Mouse (Mus musculus) hindbrain, postnatal 0 days (tissue): ENCODE results near the gene Rad23b. TPM values are rescaled to one million over a fixed set of nuclear protein-coding genes. Genes with fewer than 3 reads are reported as not detected.
"Not testable (repeated sequence)": the region's sequence is repeated elsewhere in the genome, so short reads cannot be mapped to it uniquely, and the experiment has no call there.

Experiments
- ATAC-seq: fragments of 200-750 bp; cut with Nextera tagmentation; 2 replicates; pipeline ENCODE4 v1.8.0; 2017; ENCODE audit warnings: mild to moderate bottlenecking, moderate TSS enrichment, moderate library complexity
- DNase-seq: peaks from one replicate; pipeline ENCODE4 v3.0.0-alpha.2; 2015; ENCODE audit warnings: low spot score
- H3K27ac ChIP-seq: fragments of 300-500 bp; sonication (generic); 2 replicates; pipeline ENCODE4 v1.5.1; 2014; ENCODE audit warnings: mild to moderate bottlenecking
- H3K27me3 ChIP-seq: fragments of 300-500 bp; sonication (generic); 2 replicates; pipeline ENCODE4 v1.6.1; 2014; ENCODE audit warnings: low read length, mixed read lengths; ENCODE audit not compliant: insufficient read depth
- H3K36me3 ChIP-seq: fragments of 300-500 bp; sonication (generic); 2 replicates; pipeline ENCODE4 v1.6.1; 2014; ENCODE audit warnings: low read length, mixed read lengths; ENCODE audit not compliant: insufficient read depth
- H3K4me1 ChIP-seq: fragments of 300-500 bp; sonication (generic); 2 replicates; pipeline ENCODE4 v1.6.1; 2014; ENCODE audit warnings: antibody characterized with exemption, low read length, mixed read lengths; ENCODE audit not compliant: insufficient read depth
- H3K4me2 ChIP-seq: fragments of 300-500 bp; sonication (generic); 2 replicates; pipeline ENCODE4 v1.6.1; 2014; ENCODE audit warnings: low read depth, mild to moderate bottlenecking, low read length, moderate library complexity, mixed read lengths
- H3K4me3 ChIP-seq: fragments of 300-500 bp; sonication (generic); 2 replicates; pipeline ENCODE4 v1.5.1; 2014; ENCODE audit warnings: low read length
- H3K9ac ChIP-seq: fragments of 300-500 bp; sonication (generic); replicated peaks from 2 replicates; pipeline ENCODE4 v1.6.1; 2014; ENCODE audit warnings: mild to moderate bottlenecking, low read length, moderate library complexity, mixed read lengths
- H3K9me3 ChIP-seq: fragments of 300-500 bp; sonication (generic); 2 replicates; pipeline ENCODE4 v1.6.1; 2016; ENCODE audit warnings: low read length, mixed read lengths
- CTCF ChIP-seq: IDR thresholded peaks from 2 replicates; pipeline ENCODE4 v1.5.1; 2016; ENCODE audit warnings: antibody characterized with exemption, control low read depth, low read depth
- WGBS: fragments of 180-500 bp; shearing (Covaris S2); extraction: QIAGEN DNeasy Blood & Tissue Kit; methylation state at CpG from one replicate; pipeline ENCODE4 v1.1.7; 2014; 5-methylcytosine and 5-hydroxymethylcytosine counted together
- polyA plus RNA-seq: library from polyadenylated mRNA; unstranded; fragments of >200 nt; fragmentation: Nextera tagmentation; extraction: Ambion mirVana; gene quantifications from 2 replicates; pipeline ENCODE4 v1.2.1, GENCODE M21; 2015
- total RNA-seq: library from RNA; depleted of rRNA; stranded (reverse); fragments of >200 nt; gene quantifications from 2 replicates; pipeline ENCODE4 v1.2.3, GENCODE M21; 2014

Gene Rad23b
- total and polyA plus RNA-seq, 2 experiments from 2014 or later, result 97.4 to 307 TPM

- Histone ChIP-seq H3K27me3 (no peaks in the 10 kb centered on the region), H3K9me3 (no peaks in the 10 kb centered on the region), H3K9ac (no peak overlapping the region), H3K4me3 (no peak overlapping the region), H3K4me1 (no peaks in the 10 kb centered on the region), H3K36me3 (no peaks in the 10 kb centered on the region), H3K27ac (no peak overlapping the region), H3K4me2 (no peak overlapping the region)
- DNase-seq, result no peak
- WGBS, result 90% methylated on average over 11 of the region's 11 CpGs
- no peak for TF ChIP-seq CTCF
- ATAC-seq, result no peak
Measured at GRCm38 (mm10) chr4:55328471-55328870, 21.4 kb upstream of the Rad23b start.

DNA sequence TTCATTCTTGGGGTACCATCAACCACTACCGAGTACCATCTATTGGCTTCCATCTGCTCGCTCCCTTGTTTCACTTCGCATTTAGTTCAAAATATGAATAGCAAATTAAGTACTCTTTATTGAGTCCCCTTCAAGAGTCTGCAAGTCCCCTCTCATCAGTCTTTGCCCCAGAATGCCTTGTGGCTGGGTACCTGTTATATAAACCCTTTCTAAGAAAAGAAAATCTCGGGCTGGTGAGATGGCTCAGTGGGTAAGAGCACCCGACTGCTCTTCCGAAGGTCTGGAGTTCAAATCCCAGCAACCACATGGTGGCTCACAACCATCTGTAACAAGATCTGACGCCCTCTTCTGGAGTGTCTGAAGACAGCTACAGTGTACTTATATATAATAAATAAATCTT is 20.9 kb upstream of the Rad23b start:
- H3K27me3 ChIP-seq, H3K27ac ChIP-seq, H3K4me3 ChIP-seq, H3K9ac ChIP-seq, H3K4me2 ChIP-seq, H3K4me1 ChIP-seq, H3K9me3 ChIP-seq, H3K36me3 ChIP-seq, DNase-seq, ATAC-seq: not testable (repeated sequence)
- WGBS, result 88% methylated on average over 6 of the region's 7 CpGs

DNA sequence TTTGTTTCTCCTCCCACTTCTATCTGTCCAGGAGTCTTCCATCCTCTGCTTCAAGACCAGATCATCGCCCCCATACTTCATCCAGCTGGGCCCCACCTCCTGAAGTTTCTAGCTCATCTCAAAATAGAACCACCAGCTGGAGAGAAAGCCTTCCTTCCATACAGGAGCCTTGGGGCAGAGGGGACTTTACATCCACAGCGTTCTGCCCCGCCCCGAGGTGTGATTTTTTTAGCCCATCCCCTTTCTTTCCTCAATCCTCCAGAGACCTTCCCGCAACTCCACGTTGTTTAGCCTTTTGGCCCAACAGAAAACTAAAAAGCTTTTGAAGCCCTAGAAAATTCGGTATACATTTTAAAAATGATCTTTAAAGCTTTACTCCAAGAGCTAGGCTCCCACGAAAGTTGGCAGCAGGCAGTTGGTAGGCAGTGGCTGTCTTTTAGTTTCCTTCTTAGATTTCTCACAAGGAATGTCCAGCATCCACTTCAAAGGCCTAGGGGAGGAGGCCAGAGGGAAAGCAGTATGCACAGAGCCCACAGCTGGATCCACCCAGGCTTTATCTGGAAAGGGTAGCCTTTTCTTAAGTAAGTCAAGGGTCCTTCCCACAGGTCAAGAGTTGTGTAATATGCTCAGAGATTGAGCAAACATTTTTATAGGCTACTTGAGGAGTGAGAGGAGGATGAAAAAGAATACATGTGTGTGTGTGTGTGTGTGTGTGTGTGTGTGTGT is 20.1 kb upstream of the Rad23b start:
- DNase-seq, result no peak
- no peak for TF ChIP-seq CTCF
- no peaks in the 10 kb centered on the region for H3K9me3 ChIP-seq

GRCm38 (mm10) chr4:55335030-55335770 is 14.6 kb upstream of the Rad23b start:
- no peak overlapping the region for H3K27ac ChIP-seq
- TF ChIP-seq CTCF, result no peak
- no peaks in the 10 kb centered on the region for H3K27me3 ChIP-seq
- no peak overlapping the region for H3K9ac ChIP-seq
- no peaks in the 10 kb centered on the region for H3K4me1 ChIP-seq
- WGBS, result 71% methylated on average over 5 of the region's 5 CpGs
- DNase-seq (no peak), ATAC-seq (no peak)
- no peak overlapping the region for H3K4me3 ChIP-seq
- H3K4me2 ChIP-seq, result no peak overlapping the region
- H3K9me3 ChIP-seq, result no peaks in the 10 kb centered on the region
- H3K36me3 ChIP-seq, result no peaks in the 10 kb centered on the region

More for the DNA sequence above, 20.1 kb upstream of the Rad23b start:
- no peak for ATAC-seq
- Histone ChIP-seq H3K4me3 (no peak overlapping the region), H3K27me3 (no peaks in the 10 kb centered on the region), H3K4me2 (no peak overlapping the region), H3K27ac (no peak overlapping the region), H3K4me1 (no peaks in the 10 kb centered on the region), H3K9ac (no peak overlapping the region), H3K36me3 (no peaks in the 10 kb centered on the region)
- 85% methylated on average over 8 of the region's 8 CpGs for WGBS

GRCm38 (mm10) chr4:55338905-55339304 is 10.9 kb upstream of the Rad23b start:
- H3K27ac ChIP-seq, result no peak overlapping the region
- no peaks in the 10 kb centered on the region for H3K4me1 ChIP-seq
- H3K27me3 ChIP-seq, result no peaks in the 10 kb centered on the region
- H3K36me3 ChIP-seq, result no peaks in the 10 kb centered on the region
- no peak for ATAC-seq
- no peak for DNase-seq
- no peak overlapping the region for H3K4me3 ChIP-seq
- no peak for TF ChIP-seq CTCF
- H3K9me3 ChIP-seq, result no peaks in the 10 kb centered on the region
- WGBS, result 83% methylated on average over 1 of the region's 1 CpGs
- H3K9ac ChIP-seq, result no peak overlapping the region
- no peak overlapping the region for H3K4me2 ChIP-seq

DNA sequence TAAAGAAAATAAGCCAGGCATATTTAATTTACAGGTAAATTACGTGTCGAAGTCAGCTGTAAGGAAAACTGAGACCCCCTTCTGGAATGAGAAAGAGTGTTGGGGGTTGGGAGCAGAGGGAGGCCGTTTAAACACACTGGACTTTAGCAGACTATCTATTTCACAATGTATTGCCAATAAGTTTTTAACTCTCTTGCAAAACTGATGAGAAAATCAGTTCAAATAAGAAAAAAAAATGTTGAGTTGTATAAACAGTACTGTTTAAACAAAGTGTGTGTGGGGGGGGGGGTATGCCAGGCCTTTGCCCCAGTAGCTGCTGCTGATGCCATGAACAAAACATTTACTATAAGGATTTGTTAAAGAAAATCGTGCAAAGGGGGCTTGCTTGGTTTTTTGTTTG is 10.5 kb upstream of the Rad23b start:
- WGBS, result 81% methylated on average over 4 of the region's 4 CpGs
- TF ChIP-seq CTCF, result no peak
- no peak for DNase-seq
- H3K27me3 ChIP-seq, result no peaks in the 10 kb centered on the region
- no peaks in the 10 kb centered on the region for H3K9me3 ChIP-seq
- no peak overlapping the region for H3K4me3 ChIP-seq
- no peaks in the 10 kb centered on the region for H3K4me1 ChIP-seq
- H3K27ac ChIP-seq, result no peak overlapping the region
- ATAC-seq, result no peak
- H3K36me3 ChIP-seq, result no peaks in the 10 kb centered on the region
- H3K9ac ChIP-seq, result no peak overlapping the region
- H3K4me2 ChIP-seq, result no peak overlapping the region

DNA sequence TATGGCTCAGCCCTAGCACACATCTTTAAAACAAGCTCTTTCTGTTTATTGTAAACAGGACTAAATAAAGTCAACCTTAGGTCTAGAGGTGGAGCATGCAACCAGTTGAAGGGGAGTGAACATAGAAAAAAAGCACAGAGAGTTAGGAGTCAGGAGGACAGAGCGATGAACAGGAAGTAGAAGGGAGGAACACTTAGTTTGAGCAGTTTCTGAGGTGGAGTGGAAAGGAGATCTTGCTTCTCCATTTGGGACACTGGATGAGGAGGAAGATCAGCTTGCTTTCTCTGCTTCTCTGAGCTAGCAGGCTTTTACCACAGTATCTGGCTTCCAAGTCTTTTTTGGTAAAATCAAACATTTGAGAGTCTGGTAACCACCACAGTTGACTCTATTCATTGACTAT is 8.0 kb upstream of the Rad23b start:
- Histone ChIP-seq H3K27me3 (no peaks in the 10 kb centered on the region), H3K9me3 (no peaks in the 10 kb centered on the region), H3K27ac (no peak overlapping the region), H3K36me3 (no peaks in the 10 kb centered on the region), H3K4me1 (no peaks in the 10 kb centered on the region), H3K4me3 (no peak overlapping the region), H3K9ac (no peak overlapping the region), H3K4me2 (no peak overlapping the region)
- no peak for ATAC-seq
- 94% methylated on average over 1 of the region's 1 CpGs for WGBS
- no peak for DNase-seq
- no peak for TF ChIP-seq CTCF
